Mouse (Mus musculus): ENCODE results near the gene Tubb5. TPM values are rescaled to one million over a fixed set of nuclear protein-coding genes. Genes with fewer than 3 reads are reported as not detected.

Tubb5 gene
- total RNA-seq, 2 experiments from 2014 or later, result 2,525 to 2,580 TPM

GRCm38 (mm10) chr17:35808073-35808472 is 30.0 kb downstream of the Tubb5 start:
- no peak for DNase-seq
- intact Hi-C loops (cut with DNase I), result no loop called here

- intact Hi-C loops (cut with DNase I), result no loop called here
- no peak for DNase-seq
Observed at GRCm38 (mm10) chr17:35803858-35804399, 34.2 kb downstream of the Tubb5 start.

- intact Hi-C loops (cut with DNase I), result no loop called here
- DNase-seq, result no peak
Observed at GRCm38 (mm10) chr17:35803020-35803419, 35.1 kb downstream of the Tubb5 start.

- intact Hi-C loops (cut with DNase I), result no loop called here
- no peak for DNase-seq
Observed at GRCm38 (mm10) chr17:35800905-35801304, 37.2 kb downstream of the Tubb5 start.

GRCm38 (mm10) chr17:35796835-35797234 is 41.3 kb downstream of the Tubb5 start:
- no peak for DNase-seq
- intact Hi-C loops (cut with DNase I), result no loop called here

GRCm38 (mm10) chr17:35795656-35796055 is 42.5 kb downstream of the Tubb5 start:
- intact Hi-C loops (cut with DNase I), result no loop called here

GRCm38 (mm10) chr17:35795099-35795498 is 43.0 kb downstream of the Tubb5 start:
- intact Hi-C loops (cut with DNase I), result no loop called here

More at GRCm38 (mm10) chr17:35795656-35796055, 42.5 kb downstream of the Tubb5 start:
- no peak for DNase-seq

GRCm38 (mm10) chr17:35792837-35793236 is 45.3 kb downstream of the Tubb5 start:
- no peak for DNase-seq
- intact Hi-C loops (cut with DNase I), result no loop called here

More at GRCm38 (mm10) chr17:35795099-35795498, 43.0 kb downstream of the Tubb5 start:
- DNase-seq, result no peak

GRCm38 (mm10) chr17:35790933-35791332 is 47.2 kb downstream of the Tubb5 start:
- DNase-seq, result no peak
- intact Hi-C loops (cut with DNase I), result no loop called here

- intact Hi-C loops (cut with DNase I), result no loop called here
- DNase-seq, result no peak
Observed at GRCm38 (mm10) chr17:35788025-35788424, 50.1 kb downstream of the Tubb5 start.

GRCm38 (mm10) chr17:35787493-35787892 is 50.6 kb downstream of the Tubb5 start:
- intact Hi-C loops (cut with DNase I), result no loop called here
- DNase-seq, result no peak

- DNase-seq, result no peak
- intact Hi-C loops (cut with DNase I), result no loop called here
Observed at GRCm38 (mm10) chr17:35785140-35785539, 53.0 kb downstream of the Tubb5 start.

GRCm38 (mm10) chr17:35783944-35784343 is 54.2 kb downstream of the Tubb5 start:
- DNase-seq, result peak; percentile 70
- intact Hi-C loops (cut with DNase I), result no loop called here

Small RNAs within 50 kb of the gene (microRNA-seq; reads per million reads assigned to microRNA genes)
- 2.4 reads per million for gene Gm28033

Other genes starting within 250 kb of the Tubb5 start
- not detected for gene Sfta2, start 236.8 kb downstream of the Tubb5 start, total RNA-seq (2021)
- not detected for gene Gm9573, start 211.7 kb downstream of the Tubb5 start, total RNA-seq (2021)
- not detected for gene Mucl3, start 194.6 kb downstream of the Tubb5 start, total RNA-seq (2021)
- gene Vars2, start 170.7 kb downstream of the Tubb5 start, total RNA-seq (2021), result 10 to 100 TPM; 51.5 to 53.3 TPM
- gene Gtf2h4, start 164.6 kb downstream of the Tubb5 start, total RNA-seq (2021), result 10 to 100 TPM; 29.1 to 31.8 TPM
- gene Ddr1, start 133.7 kb downstream of the Tubb5 start, total RNA-seq (2021), result 10 to 100 TPM; 42.6 to 50.1 TPM
- 1 to 10 TPM; 4.8 to 5.1 TPM for gene Ier3, start 16.6 kb downstream of the Tubb5 start, total RNA-seq (2021)
- gene Flot1, start 15.1 kb downstream of the Tubb5 start, total RNA-seq (2021), result 100 to 1,000 TPM; 113 TPM
- gene Mdc1, start 3.2 kb upstream of the Tubb5 start, total RNA-seq (2021), result 10 to 100 TPM; 30.1 to 30.4 TPM
- gene Nrm, start 23.0 kb upstream of the Tubb5 start, total RNA-seq (2021), result 1 to 10 TPM; 6.1 to 7.0 TPM
- gene Ppp1r18, start 27.3 kb upstream of the Tubb5 start, total RNA-seq (2021), result 10 to 100 TPM; 43.3 to 52.7 TPM
- 10 to 100 TPM; 37.4 to 38.8 TPM for gene Dhx16, start 41.5 kb upstream of the Tubb5 start, total RNA-seq (2021)
- gene 2310061I04Rik, start 59.1 kb upstream of the Tubb5 start, total RNA-seq (2021), result 10 to 100 TPM; 59.8 to 69.2 TPM
- 100 to 1,000 TPM; 285 to 292 TPM for gene Atat1, start 71.8 kb upstream of the Tubb5 start, total RNA-seq (2021)
- gene Mrps18b, start 78.1 kb upstream of the Tubb5 start, total RNA-seq (2021), result 10 to 100 TPM; 45.9 to 47.4 TPM
- gene Ppp1r10, start 78.1 kb upstream of the Tubb5 start, total RNA-seq (2021), result 10 to 100 TPM; 75.1 to 76.5 TPM
- 10 to 100 TPM; 95.0 to 97.0 TPM for gene Abcf1, start 131.5 kb upstream of the Tubb5 start, total RNA-seq (2021)
- 100 to 1,000 TPM in 1 of 2 experiments, 10 to 100 TPM in 1; 98.2 to 107 TPM for gene Gnl1, start 141.5 kb upstream of the Tubb5 start, total RNA-seq (2021)
- 10 to 100 TPM; 82.0 to 84.5 TPM for gene Prr3, start 141.9 kb upstream of the Tubb5 start, total RNA-seq (2021)
- under 1 TPM; 0.26 to 0.28 TPM for gene H2-T24, start 182.3 kb upstream of the Tubb5 start, total RNA-seq (2021)
- 1 to 10 TPM; 2.4 to 3.0 TPM for gene H2-T23, start 194.5 kb upstream of the Tubb5 start, total RNA-seq (2021)
- 1 to 10 TPM; 3.5 to 4.1 TPM for gene H2-T22, start 204.4 kb upstream of the Tubb5 start, total RNA-seq (2021)
- not detected for gene Gm6034, start 204.7 kb upstream of the Tubb5 start, total RNA-seq (2021)
- gene Gm11127, start 220.1 kb upstream of the Tubb5 start, total RNA-seq (2021), result not detected